Mouse (Mus musculus) midbrain, embryonic 10.5 days (tissue): ENCODE measurements around the gene Pkd1l3. TPM values are rescaled to one million over a fixed set of nuclear protein-coding genes. Genes with fewer than 3 reads are reported as not detected.

ENCODE experiments used
- DNase-seq: peaks from one replicate; pipeline ENCODE4 v3.0.0-alpha.2; 2017; ENCODE audit warnings: low spot score
- H3K27ac ChIP-seq: fragments of 300-500 bp; sonication (generic); replicated peaks from 2 replicates; pipeline ENCODE4 v1.5.1; 2016; ENCODE audit warnings: mild to moderate bottlenecking
- H3K27me3 ChIP-seq: fragments of 300-500 bp; sonication (generic); 2 replicates; pipeline ENCODE4 v1.6.1; 2016; ENCODE audit warnings: low read depth, mild to moderate bottlenecking; ENCODE audit not compliant: poor library complexity, severe bottlenecking
- H3K36me3 ChIP-seq: fragments of 300-500 bp; sonication (generic); 2 replicates; pipeline ENCODE4 v1.6.1; 2016; ENCODE audit warnings: mild to moderate bottlenecking, moderate library complexity
- H3K4me1 ChIP-seq: fragments of 300-500 bp; sonication (generic); 2 replicates; pipeline ENCODE4 v1.6.1; 2016
- H3K4me3 ChIP-seq: fragments of 300-500 bp; sonication (generic); 2 replicates; pipeline ENCODE4 v1.5.1; 2016; ENCODE audit warnings: mild to moderate bottlenecking, moderate library complexity
- H3K9me3 ChIP-seq: fragments of 300-500 bp; sonication (generic); replicated peaks from 2 replicates; pipeline ENCODE4 v1.6.1; 2016; ENCODE audit warnings: mild to moderate bottlenecking
- WGBS: fragments of 180-500 bp; shearing (Covaris S2); methylation state at CpG from one replicate; pipeline ENCODE4 v1.1.7; 2016; 5-methylcytosine and 5-hydroxymethylcytosine counted together
- polyA plus RNA-seq: library from polyadenylated mRNA; unstranded; fragments of >200 nt; fragmentation: Nextera tagmentation; extraction: Ambion mirVana; gene quantifications from 2 replicates; pipeline ENCODE4 v1.2.1, GENCODE M21; 2016

Pkd1l3 gene
- polyA plus RNA-seq, 1 experiment from 2014 or later, result 0.25 TPM

GRCm38 (mm10) chr8:109714961-109715360 lies 100.6 kb downstream of the Pkd1l3 start:
- no peak for DNase-seq
- peaks cover 100% of the 10 kb centered on the region for H3K36me3 ChIP-seq
- H3K27ac ChIP-seq, result no peak overlapping the region
- no peaks in the 10 kb centered on the region for H3K4me1 ChIP-seq
- 94% methylated on average over 5 of the region's 5 CpGs for WGBS
- H3K9me3 ChIP-seq, result no peaks in the 10 kb centered on the region
- no peak overlapping the region for H3K4me3 ChIP-seq
- no peaks in the 10 kb centered on the region for H3K27me3 ChIP-seq

Other genes starting within 250 kb of the Pkd1l3 start
- gene Pmfbp1, start 120.5 kb upstream of the Pkd1l3 start, polyA plus RNA-seq, result 0.79 and 2.5 TPM in 2 replicates
- 32.0 and 35.5 TPM in 2 replicates for gene Dhx38, start 48.7 kb upstream of the Pkd1l3 start, polyA plus RNA-seq
- 30.5 and 35.4 TPM in 2 replicates for gene Txnl4b, start 48.6 kb upstream of the Pkd1l3 start, polyA plus RNA-seq
- gene Hp, start 35.3 kb upstream of the Pkd1l3 start, polyA plus RNA-seq, result 0.55 and 0.57 TPM in 2 replicates
- 45.7 and 48.8 TPM in 2 replicates for gene Dhodh, start 5.8 kb upstream of the Pkd1l3 start, polyA plus RNA-seq
- 143 and 156 TPM in 2 replicates for gene Ist1, start 78.7 kb downstream of the Pkd1l3 start, polyA plus RNA-seq
- 37.7 and 42.8 TPM in 2 replicates for gene Zfp821, start 91.0 kb downstream of the Pkd1l3 start, polyA plus RNA-seq
- gene Atxn1l, start 123.2 kb downstream of the Pkd1l3 start, polyA plus RNA-seq, result 6.3 and 8.1 TPM in 2 replicates
- 47.1 and 50.6 TPM in 2 replicates for gene Ap1g1, start 164.0 kb downstream of the Pkd1l3 start, polyA plus RNA-seq